Mouse (Mus musculus): ENCODE results near the gene Olfr448. TPM values are rescaled to one million over a fixed set of nuclear protein-coding genes. Genes with fewer than 3 reads are reported as not detected.
A peak's percentile ranks its signal among the peaks of the same experiment; 100 is the strongest.

Olfr448 gene
- polyA plus RNA-seq (2016; fragmentation: Nextera tagmentation; extraction: Ambion mirVana) = not detected in 2 replicates

DNA sequence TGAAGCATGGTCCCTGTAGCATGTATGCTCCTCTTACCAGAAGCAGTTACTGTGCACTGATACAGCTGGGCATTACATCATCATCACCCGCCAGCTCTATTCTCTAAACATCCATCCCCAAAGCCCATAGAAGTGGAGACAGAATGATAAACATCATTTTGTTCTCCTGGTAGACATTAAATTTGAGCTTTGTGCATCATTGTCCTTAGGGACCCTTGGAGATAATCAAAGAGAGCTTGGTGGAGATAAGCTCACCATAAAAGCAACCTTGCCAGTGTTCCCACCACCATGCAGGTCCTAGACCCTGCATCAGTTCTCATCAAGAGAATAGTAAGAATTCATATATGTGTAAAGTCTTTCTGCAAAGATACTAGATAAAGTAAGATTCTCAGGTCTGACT is at the start of gene Olfr448:
Gene Olfr448, plus strand, starts transcription at position 301 of the 400 bp plus-strand sequence.
- H3K27me3 ChIP-seq = no peaks in the 10 kb centered on the region

DNA sequence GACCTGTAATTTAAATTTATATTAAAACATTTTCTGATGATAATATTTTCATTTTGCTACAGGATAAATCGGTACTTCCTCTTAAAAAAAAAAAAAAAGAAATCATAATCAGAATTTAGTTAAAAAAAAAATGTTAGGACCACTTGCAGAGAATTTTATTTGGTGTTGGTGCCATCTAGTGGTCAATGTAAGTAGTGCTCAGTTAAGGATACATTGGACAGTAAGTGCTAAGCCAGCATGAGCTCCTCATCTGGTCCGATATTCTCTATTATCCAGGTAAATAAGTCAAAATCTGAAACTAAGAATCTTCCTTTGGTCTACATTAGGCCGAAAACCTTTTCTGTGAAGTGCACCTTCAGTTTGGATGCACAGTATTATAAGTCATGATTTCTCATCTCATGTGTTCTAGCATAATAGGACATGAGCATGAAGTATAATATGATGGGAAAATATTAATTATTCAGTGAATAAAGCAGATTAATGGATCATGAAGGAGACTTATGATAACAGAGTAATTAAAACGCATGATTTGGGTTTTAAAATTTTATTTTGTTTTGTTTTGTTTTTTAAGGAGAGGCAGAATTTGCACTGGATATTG is 29.9 kb upstream of the Olfr448 start:
- no peaks in the 10 kb centered on the region for H3K27me3 ChIP-seq
- H3K9ac ChIP-seq = no peak overlapping the region
- ATAC-seq (ENCODE audit: low FRiP score) = 0 out of 2 replicates have a peak, but pooled peaks have one; percentile 54
- no peak overlapping the region for H3K27ac ChIP-seq
- 21% methylated on average over 4 of the region's 4 CpGs for WGBS
- no peaks in the 10 kb centered on the region for H3K4me1 ChIP-seq
- no peaks in the 10 kb centered on the region for H3K36me3 ChIP-seq
- H3K9me3 ChIP-seq (replicated peaks) = no peaks in the 10 kb centered on the region
- H3K4me3 ChIP-seq = no peak overlapping the region
- no peak overlapping the region for H3K4me2 ChIP-seq (replicated peaks)

More for the DNA sequence above, at the start of gene Olfr448:
- no peak within 1 kb of the TSS for H3K4me2 ChIP-seq (replicated peaks)
- no peak within 1 kb of the TSS for H3K27ac ChIP-seq
- no peaks in the 10 kb centered on the region for H3K9me3 ChIP-seq (replicated peaks)
- H3K36me3 ChIP-seq = no peaks in the 10 kb centered on the region
- 94% methylated on average over 1 of the region's 1 CpGs for WGBS
- H3K4me1 ChIP-seq = no peaks in the 10 kb centered on the region
- no peak within 1 kb of the TSS for H3K4me3 ChIP-seq
- no peak for ATAC-seq (ENCODE audit: low FRiP score)
- no peak within 1 kb of the TSS for H3K9ac ChIP-seq

DNA sequence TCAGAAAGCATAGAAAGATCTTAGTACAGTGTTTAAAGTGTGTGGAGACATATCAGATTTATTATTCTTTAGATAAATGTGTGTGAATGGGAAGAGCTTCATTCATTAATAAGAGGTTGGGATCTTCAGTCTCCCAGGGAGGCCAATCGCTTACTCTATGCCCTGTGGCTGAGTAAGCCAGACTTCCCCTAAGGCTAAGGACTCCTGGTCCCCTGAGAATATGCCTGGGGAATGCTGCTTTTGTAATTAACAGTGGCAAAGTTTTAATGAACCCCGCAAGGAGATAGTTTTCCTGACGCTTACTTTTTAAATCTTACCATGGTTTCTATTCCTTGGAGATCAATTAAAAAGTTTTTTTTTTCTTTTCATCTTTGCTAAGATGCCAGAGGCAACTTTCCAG is 20.5 kb upstream of the Olfr448 start:
- no peaks in the 10 kb centered on the region for H3K4me1 ChIP-seq
- H3K36me3 ChIP-seq = no peaks in the 10 kb centered on the region
- H3K27me3 ChIP-seq = no peaks in the 10 kb centered on the region
- no peak overlapping the region for H3K4me3 ChIP-seq
- ATAC-seq (ENCODE audit: low FRiP score) = no peak
- no peak overlapping the region for H3K27ac ChIP-seq
- no peak overlapping the region for H3K9ac ChIP-seq
- no peaks in the 10 kb centered on the region for H3K9me3 ChIP-seq (replicated peaks)
- no peak overlapping the region for H3K4me2 ChIP-seq (replicated peaks)
- 71% methylated on average over 3 of the region's 3 CpGs for WGBS

DNA sequence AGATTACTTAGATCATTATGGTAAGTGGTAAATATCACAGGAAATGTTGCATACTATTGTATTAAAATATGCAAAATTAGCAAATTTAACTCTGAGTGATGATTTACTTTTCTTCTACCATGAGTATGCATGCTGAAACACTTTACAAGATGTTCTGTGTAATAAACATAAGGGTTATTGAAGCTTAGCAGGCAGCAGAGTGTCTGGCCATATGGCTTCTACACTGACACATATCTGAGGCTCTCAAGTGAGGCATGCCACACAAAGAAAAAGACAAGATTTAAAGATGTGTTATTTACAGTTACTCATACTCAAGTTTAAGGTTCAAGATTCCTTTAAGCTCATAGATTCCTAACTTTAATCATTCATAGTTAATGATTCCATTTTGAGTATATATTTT is 13.9 kb upstream of the Olfr448 start:
- Histone ChIP-seq H3K36me3 (no peaks in the 10 kb centered on the region), H3K27me3 (no peaks in the 10 kb centered on the region), H3K4me1 (no peaks in the 10 kb centered on the region), H3K27ac (no peak overlapping the region), H3K9ac (no peak overlapping the region), H3K4me3 (no peak overlapping the region), H3K4me2 (replicated peaks) (no peak overlapping the region), H3K9me3 (replicated peaks) (no peaks in the 10 kb centered on the region)
- ATAC-seq (ENCODE audit: low FRiP score) = no peak

DNA sequence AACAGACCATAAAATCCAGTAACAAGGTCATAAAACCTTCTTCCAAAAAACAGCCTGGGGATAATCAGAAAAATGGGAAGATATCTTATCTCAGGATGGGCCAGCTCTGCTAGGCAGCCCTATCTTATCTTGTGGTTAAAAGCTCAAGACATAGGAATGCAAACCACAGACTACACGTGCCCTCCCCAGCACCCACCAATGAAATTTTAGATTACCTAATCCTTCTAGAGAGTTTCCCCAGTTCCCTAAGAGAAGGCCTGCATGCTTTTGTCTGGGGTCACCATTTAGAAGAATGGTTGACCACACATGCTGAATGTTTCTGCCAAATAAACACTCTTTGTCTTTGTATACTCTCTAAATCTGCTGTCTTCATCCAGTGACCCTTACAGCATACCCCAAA is 10.1 kb downstream of the Olfr448 start:
- no peaks in the 10 kb centered on the region for H3K9me3 ChIP-seq (replicated peaks)
- no peaks in the 10 kb centered on the region for H3K27me3 ChIP-seq

DNA sequence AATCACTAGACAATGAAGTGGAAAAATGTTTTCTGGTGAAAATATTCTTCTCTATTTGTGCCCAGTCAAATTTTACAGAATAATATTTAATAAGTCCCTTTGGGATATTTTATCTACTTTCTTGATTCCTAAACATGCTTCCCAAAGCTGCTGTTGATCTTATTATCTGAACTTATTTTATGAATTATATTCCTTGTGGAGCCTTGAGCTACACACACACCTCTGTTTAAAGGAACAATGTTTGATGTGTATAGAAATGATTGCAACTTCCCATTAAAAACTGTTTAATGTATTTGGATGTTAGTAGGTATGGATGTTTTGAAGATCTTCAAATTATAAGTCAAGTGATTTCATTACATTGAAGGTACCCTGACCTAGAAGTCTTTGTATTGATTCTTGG is 18.3 kb downstream of the Olfr448 start, which contains the start of gene Olfr447:
Gene Olfr447, plus strand, starts transcription at position 301 of the 400 bp plus-strand sequence.
- Histone ChIP-seq H3K9ac (no peak within 1 kb of the TSS), H3K4me3 (no peak within 1 kb of the TSS), H3K27me3 (no peaks in the 10 kb centered on the region), H3K27ac (no peak within 1 kb of the TSS), H3K36me3 (no peaks in the 10 kb centered on the region), H3K4me2 (replicated peaks) (no peak within 1 kb of the TSS), H3K4me1 (no peaks in the 10 kb centered on the region), H3K9me3 (replicated peaks) (no peaks in the 10 kb centered on the region)
- no peak for ATAC-seq (ENCODE audit: low FRiP score)

More for the DNA sequence above, 10.1 kb downstream of the Olfr448 start:
- H3K4me2 ChIP-seq (replicated peaks) = no peak overlapping the region
- no peaks in the 10 kb centered on the region for H3K4me1 ChIP-seq
- ATAC-seq (ENCODE audit: low FRiP score) = no peak
- no peak overlapping the region for H3K4me3 ChIP-seq
- no peaks in the 10 kb centered on the region for H3K36me3 ChIP-seq
- no peak overlapping the region for H3K9ac ChIP-seq
- 26% methylated on average over 1 of the region's 1 CpGs for WGBS
- H3K27ac ChIP-seq = no peak overlapping the region

DNA sequence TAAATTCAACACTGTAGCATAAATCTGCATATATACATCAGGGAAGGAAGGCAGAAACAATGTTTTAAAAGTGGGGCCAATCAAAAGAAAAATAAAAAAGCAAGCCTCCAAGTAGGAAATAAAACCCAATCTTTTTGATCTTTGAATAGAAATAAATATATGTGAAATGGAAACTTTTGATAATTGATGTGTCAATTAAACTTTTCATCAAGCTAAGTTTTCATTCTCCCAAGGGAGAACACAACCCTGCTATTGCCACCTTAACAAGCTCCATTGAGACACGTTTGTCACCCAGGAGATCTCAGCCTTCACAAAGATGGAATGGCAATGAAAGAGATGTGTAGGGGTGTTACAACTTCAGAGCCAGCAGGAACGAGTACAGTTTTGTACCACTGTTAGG is 30.8 kb downstream of the Olfr448 start, which contains the start of gene Olfr446:
Gene Olfr446, plus strand, starts transcription at position 301 of the 400 bp plus-strand sequence.
- Histone ChIP-seq H3K4me2 (replicated peaks) (no peak within 1 kb of the TSS), H3K9ac (no peak within 1 kb of the TSS), H3K4me3 (no peak within 1 kb of the TSS), H3K27me3 (no peaks in the 10 kb centered on the region), H3K4me1 (no peaks in the 10 kb centered on the region), H3K36me3 (no peaks in the 10 kb centered on the region), H3K9me3 (replicated peaks) (no peaks in the 10 kb centered on the region), H3K27ac (no peak within 1 kb of the TSS)
- ATAC-seq (ENCODE audit: low FRiP score) = no peak
- 66% methylated on average over 2 of the region's 2 CpGs for WGBS

Other genes starting within 250 kb of the Olfr448 start
- gene Tcaf2, start 245.2 kb upstream of the Olfr448 start, polyA plus RNA-seq (2016; fragmentation: Nextera tagmentation; extraction: Ambion mirVana) = 3.8 and 4.5 TPM in 2 replicates
- gene Tcaf1, start 180.4 kb upstream of the Olfr448 start, polyA plus RNA-seq (2016; fragmentation: Nextera tagmentation; extraction: Ambion mirVana) = 189 and 192 TPM in 2 replicates
- not detected in 2 replicates for gene Olfr453, start 151.1 kb upstream of the Olfr448 start, polyA plus RNA-seq (2016; fragmentation: Nextera tagmentation; extraction: Ambion mirVana)
- not detected in 2 replicates for gene Olfr38, start 134.0 kb upstream of the Olfr448 start, polyA plus RNA-seq (2016; fragmentation: Nextera tagmentation; extraction: Ambion mirVana)
- gene Olfr452, start 105.3 kb upstream of the Olfr448 start, polyA plus RNA-seq (2016; fragmentation: Nextera tagmentation; extraction: Ambion mirVana) = not detected in 2 replicates
- not detected in 2 replicates for gene Olfr450, start 78.5 kb upstream of the Olfr448 start, polyA plus RNA-seq (2016; fragmentation: Nextera tagmentation; extraction: Ambion mirVana)
- gene Olfr449, start 56.1 kb upstream of the Olfr448 start, polyA plus RNA-seq (2016; fragmentation: Nextera tagmentation; extraction: Ambion mirVana) = not detected in 2 replicates
- not detected in 2 replicates for gene Olfr447, start 18.4 kb downstream of the Olfr448 start, polyA plus RNA-seq (2016; fragmentation: Nextera tagmentation; extraction: Ambion mirVana)
- not detected in 2 replicates for gene Olfr446, start 30.9 kb downstream of the Olfr448 start, polyA plus RNA-seq (2016; fragmentation: Nextera tagmentation; extraction: Ambion mirVana)
- not detected in 2 replicates for gene Olfr444, start 58.6 kb downstream of the Olfr448 start, polyA plus RNA-seq (2016; fragmentation: Nextera tagmentation; extraction: Ambion mirVana)
- not detected in 2 replicates for gene Olfr441, start 215.9 kb downstream of the Olfr448 start, polyA plus RNA-seq (2016; fragmentation: Nextera tagmentation; extraction: Ambion mirVana)

Data from hindbrain, embryonic 12.5 days (tissue).